Mouse (Mus musculus) midbrain, embryonic 15.5 days (tissue): ENCODE results near the gene Pla2g4a. TPM values are rescaled to one million over a fixed set of nuclear protein-coding genes. Genes with fewer than 3 reads are reported as not detected.

ENCODE experiments used
- ATAC-seq: fragments of 200-750 bp; cut with Nextera tagmentation; replicated peaks from 2 replicates; pipeline ENCODE4 v1.8.0; 2017; ENCODE audit warnings: moderate TSS enrichment
- H3K27ac ChIP-seq: fragments of 300-500 bp; sonication (generic); 2 replicates; pipeline ENCODE4 v1.5.1; 2015; ENCODE audit warnings: mild to moderate bottlenecking, inconsistent platforms
- H3K27me3 ChIP-seq: fragments of 300-500 bp; sonication (generic); replicated peaks from 2 replicates; pipeline ENCODE4 v1.6.1; 2015; ENCODE audit warnings: inconsistent platforms
- H3K36me3 ChIP-seq: fragments of 300-500 bp; sonication (generic); replicated peaks from 2 replicates; pipeline ENCODE4 v1.6.1; 2015; ENCODE audit warnings: inconsistent platforms
- H3K4me1 ChIP-seq: fragments of 300-500 bp; sonication (generic); 2 replicates; pipeline ENCODE4 v1.6.1; 2015; ENCODE audit warnings: inconsistent platforms
- H3K4me2 ChIP-seq: fragments of 300-500 bp; sonication (generic); 2 replicates; pipeline ENCODE4 v1.6.1; 2015; ENCODE audit warnings: inconsistent platforms, mild to moderate bottlenecking, moderate library complexity
- H3K4me3 ChIP-seq: fragments of 300-500 bp; sonication (generic); 2 replicates; pipeline ENCODE4 v1.5.1; 2015; ENCODE audit warnings: mild to moderate bottlenecking, inconsistent platforms
- H3K9ac ChIP-seq: fragments of 300-500 bp; sonication (generic); 2 replicates; pipeline ENCODE4 v1.6.1; 2015; ENCODE audit warnings: mild to moderate bottlenecking, inconsistent platforms
- H3K9me3 ChIP-seq: fragments of 300-500 bp; sonication (generic); 2 replicates; pipeline ENCODE4 v1.6.1; 2016; ENCODE audit warnings: inconsistent platforms
- WGBS: fragments of 180-500 bp; shearing (Covaris S2); methylation state at CpG from one replicate; pipeline ENCODE4 v1.1.7; 2015; ENCODE audit warnings: mixed read lengths; 5-methylcytosine and 5-hydroxymethylcytosine counted together
- polyA plus RNA-seq: library from polyadenylated mRNA; unstranded; fragments of >200 nt; fragmentation: Nextera tagmentation; extraction: Ambion mirVana; gene quantifications from 2 replicates; pipeline ENCODE4 v1.2.1, GENCODE M21; 2015

Gene Pla2g4a
- polyA plus RNA-seq, 1 experiment from 2014 or later = 0.74 TPM

DNA sequence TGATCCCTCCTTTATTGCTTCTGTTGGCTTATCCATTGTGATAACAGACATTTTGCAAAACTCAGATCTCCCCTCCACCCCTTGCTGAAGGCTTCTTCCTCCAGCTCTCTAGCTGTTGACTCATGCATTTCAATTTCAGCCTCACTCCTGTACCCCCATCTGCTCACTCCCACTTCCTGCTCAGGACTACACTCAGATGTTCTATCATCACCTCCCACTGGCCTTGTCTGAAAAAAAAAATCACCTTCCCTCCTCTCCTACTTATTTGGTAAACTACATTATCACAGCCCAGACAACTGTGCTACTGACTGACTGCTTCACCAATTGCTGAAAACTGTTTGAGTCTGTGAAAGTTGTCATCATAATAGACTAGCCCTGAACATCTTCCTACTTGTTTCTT is 93.8 kb downstream of the Pla2g4a start:
- Histone ChIP-seq H3K9ac (no peak overlapping the region), H3K4me3 (no peak overlapping the region), H3K4me1 (no peaks in the 10 kb centered on the region), H3K9me3 (no peaks in the 10 kb centered on the region), H3K4me2 (no peak overlapping the region), H3K27ac (no peak overlapping the region), H3K27me3 (no peaks in the 10 kb centered on the region), H3K36me3 (no peaks in the 10 kb centered on the region)
- ATAC-seq = no peak

DNA sequence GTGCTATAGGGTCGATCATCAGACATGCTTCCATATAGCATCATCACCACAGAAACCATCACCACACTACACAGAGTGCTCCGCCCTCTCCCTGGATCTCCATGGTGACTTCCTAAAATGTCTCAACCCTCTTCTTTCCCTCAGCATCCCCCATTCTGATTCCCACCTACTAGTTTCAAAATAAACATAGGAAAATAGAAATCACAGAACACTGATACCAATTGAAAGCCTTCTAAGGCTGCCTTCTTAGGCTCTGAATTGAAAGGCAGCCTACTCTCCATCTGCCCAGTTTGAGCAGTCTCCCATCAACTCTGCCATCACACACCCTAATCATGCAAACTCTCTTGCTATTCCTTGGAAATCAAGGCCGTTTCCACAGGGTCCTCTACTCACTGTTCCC is 94.9 kb downstream of the Pla2g4a start:
- H3K4me2 ChIP-seq = no peak overlapping the region
- no peak overlapping the region for H3K27ac ChIP-seq
- H3K4me1 ChIP-seq = no peaks in the 10 kb centered on the region
- no peak overlapping the region for H3K4me3 ChIP-seq
- no peak overlapping the region for H3K9ac ChIP-seq
- no peaks in the 10 kb centered on the region for H3K36me3 ChIP-seq
- 91% methylated on average over 3 of the region's 3 CpGs for WGBS
- H3K27me3 ChIP-seq = no peaks in the 10 kb centered on the region
- ATAC-seq = no peak
- no peaks in the 10 kb centered on the region for H3K9me3 ChIP-seq

DNA sequence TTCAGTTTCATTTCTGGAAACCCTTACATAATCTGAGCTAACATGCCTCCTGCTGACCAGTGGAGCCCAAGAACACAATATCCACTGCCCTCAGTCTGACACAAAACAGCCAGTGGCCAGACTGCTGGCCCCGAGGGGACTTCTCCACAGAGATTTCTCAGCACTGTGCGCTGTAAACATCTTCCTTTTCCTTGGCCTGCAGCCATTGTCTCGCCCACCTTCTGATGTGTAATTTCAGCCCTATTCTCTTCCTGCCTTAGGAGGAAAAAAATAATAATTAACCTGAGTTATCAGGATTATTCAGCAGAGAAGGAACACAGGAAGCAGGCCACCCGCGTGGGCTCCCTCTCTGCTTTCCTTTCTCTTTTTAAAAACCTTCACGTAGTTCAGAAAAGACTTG is 98.3 kb downstream of the Pla2g4a start:
- H3K4me3 ChIP-seq = no peak overlapping the region
- no peaks in the 10 kb centered on the region for H3K36me3 ChIP-seq
- H3K4me2 ChIP-seq = no peak overlapping the region
- H3K9me3 ChIP-seq = no peaks in the 10 kb centered on the region
- no peak overlapping the region for H3K27ac ChIP-seq
- WGBS = 66% methylated on average over 6 of the region's 6 CpGs
- no peak overlapping the region for H3K9ac ChIP-seq
- H3K27me3 ChIP-seq = no peaks in the 10 kb centered on the region
- no peaks in the 10 kb centered on the region for H3K4me1 ChIP-seq
- ATAC-seq = no peak

DNA sequence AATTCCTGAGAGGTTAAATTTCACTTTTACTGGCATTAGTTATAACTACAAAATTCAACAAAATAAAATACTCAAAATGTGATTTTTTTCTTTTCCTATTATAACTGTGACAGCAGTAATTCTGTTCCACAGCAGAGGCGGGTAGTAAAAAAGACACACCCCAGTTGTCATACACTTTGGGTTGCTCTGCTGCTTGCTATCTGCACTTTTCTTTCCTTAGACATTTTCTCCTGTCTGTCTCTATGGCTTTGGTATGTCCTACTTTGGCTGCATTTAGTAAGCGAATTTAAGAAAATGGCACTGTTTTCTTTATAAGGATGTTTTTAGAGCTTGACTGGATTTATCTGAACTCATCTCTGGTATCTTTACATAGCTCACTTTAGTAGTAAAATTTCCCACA is 98.9 kb downstream of the Pla2g4a start:
- WGBS = 92% methylated on average over 2 of the region's 2 CpGs
- H3K27me3 ChIP-seq = no peaks in the 10 kb centered on the region
- H3K4me1 ChIP-seq = no peaks in the 10 kb centered on the region
- no peaks in the 10 kb centered on the region for H3K36me3 ChIP-seq
- H3K4me3 ChIP-seq = no peak overlapping the region
- H3K4me2 ChIP-seq = no peak overlapping the region
- H3K9me3 ChIP-seq = no peaks in the 10 kb centered on the region
- no peak overlapping the region for H3K27ac ChIP-seq
- no peak overlapping the region for H3K9ac ChIP-seq
- ATAC-seq = no peak

DNA sequence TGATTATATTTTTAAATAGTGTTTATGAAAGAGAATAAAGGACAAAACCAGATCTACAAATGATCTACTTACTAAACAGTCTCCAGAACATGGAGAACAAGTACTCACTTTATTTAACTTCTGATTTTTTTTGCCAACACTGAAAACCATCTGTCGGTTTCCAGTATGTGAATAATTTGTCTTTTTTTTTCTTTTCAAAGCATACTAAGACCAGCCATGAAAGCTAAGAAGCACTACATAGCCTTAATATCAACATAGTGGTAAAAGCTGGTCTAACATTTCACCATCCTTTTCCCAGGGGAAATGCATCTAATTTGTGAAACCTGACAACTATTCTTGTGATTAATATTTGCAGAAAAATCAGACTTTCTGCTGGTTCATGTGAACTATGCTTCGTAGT is 99.5 kb downstream of the Pla2g4a start:
- no peak overlapping the region for H3K9ac ChIP-seq
- H3K4me1 ChIP-seq = no peaks in the 10 kb centered on the region
- H3K36me3 ChIP-seq = no peaks in the 10 kb centered on the region
- H3K4me2 ChIP-seq = no peak overlapping the region
- 90% methylated on average over 2 of the region's 2 CpGs for WGBS
- no peak overlapping the region for H3K27ac ChIP-seq
- H3K27me3 ChIP-seq = no peaks in the 10 kb centered on the region
- no peaks in the 10 kb centered on the region for H3K9me3 ChIP-seq
- H3K4me3 ChIP-seq = no peak overlapping the region
- no peak for ATAC-seq

DNA sequence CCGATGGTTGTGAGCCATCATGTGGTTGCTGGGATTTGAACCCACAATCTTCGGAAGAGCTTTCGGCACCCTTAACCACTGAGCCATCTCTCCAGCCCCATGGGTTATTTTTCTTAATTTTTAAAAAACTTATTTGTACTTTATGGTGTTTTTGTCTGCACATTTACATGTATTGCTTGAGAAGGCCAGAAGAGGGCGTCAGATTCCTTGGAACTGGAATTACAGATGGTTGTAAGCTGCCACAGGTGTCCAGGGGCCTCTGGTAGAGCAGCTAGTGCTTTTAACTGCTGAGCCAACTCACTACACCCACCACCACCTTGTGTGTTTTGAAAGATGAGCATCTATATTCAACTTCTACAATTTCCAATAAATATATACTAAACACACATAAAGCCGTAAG is 102.4 kb downstream of the Pla2g4a start:
- Histone ChIP-seq H3K9me3 (no peaks in the 10 kb centered on the region), H3K9ac (no peak overlapping the region), H3K27ac (no peak overlapping the region), H3K36me3 (no peaks in the 10 kb centered on the region), H3K4me3 (no peak overlapping the region), H3K4me1 (no peaks in the 10 kb centered on the region), H3K27me3 (no peaks in the 10 kb centered on the region), H3K4me2 (no peak overlapping the region)
- no peak for ATAC-seq
- WGBS = 79% methylated on average over 5 of the region's 5 CpGs

DNA sequence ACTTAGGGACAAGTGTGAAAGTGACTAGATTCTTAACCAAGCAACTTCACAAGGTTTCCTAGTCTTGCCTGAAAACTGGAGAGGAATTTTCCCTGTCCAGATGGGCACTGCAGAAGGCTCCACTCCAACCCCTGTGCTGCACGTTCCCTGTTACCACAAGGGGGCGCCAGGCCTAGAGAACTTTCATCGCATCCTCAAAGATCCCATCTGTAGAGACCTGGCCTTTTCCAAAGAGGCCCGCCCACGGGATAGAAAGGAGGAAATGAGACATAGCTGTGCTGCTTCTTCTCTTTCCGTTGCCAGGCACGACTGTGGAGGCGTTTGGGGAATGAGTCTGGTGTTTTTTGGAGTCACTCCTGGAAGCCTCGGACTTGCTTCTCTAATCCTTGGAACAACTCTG is 104.4 kb downstream of the Pla2g4a start:
- Histone ChIP-seq H3K27ac (no peak overlapping the region), H3K9ac (no peak overlapping the region), H3K4me3 (no peak overlapping the region), H3K4me1 (no peaks in the 10 kb centered on the region), H3K36me3 (no peaks in the 10 kb centered on the region), H3K27me3 (no peaks in the 10 kb centered on the region), H3K9me3 (no peaks in the 10 kb centered on the region), H3K4me2 (no peak overlapping the region)
- no peak for ATAC-seq
- 24% methylated on average over 9 of the region's 9 CpGs for whole genome bisulfite sequencing

DNA sequence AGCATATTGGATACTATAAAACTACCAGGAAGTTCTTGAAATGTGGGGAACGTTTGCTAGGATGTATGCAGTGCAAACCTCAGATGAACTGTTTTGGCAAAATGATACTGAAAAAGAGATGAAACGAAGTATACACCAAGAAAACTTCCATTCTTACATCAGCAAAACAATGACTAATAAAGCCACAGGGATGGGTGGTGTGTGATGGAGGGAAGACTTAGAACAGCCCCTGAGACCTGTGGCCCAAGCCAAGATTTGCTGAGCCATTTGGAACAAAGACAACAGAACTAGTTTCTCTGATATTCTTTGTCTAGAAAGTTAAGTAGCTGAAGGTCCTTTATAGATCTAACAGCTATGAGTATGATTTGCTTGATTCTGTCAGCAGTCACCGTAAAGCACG is 105.5 kb downstream of the Pla2g4a start:
- no peaks in the 10 kb centered on the region for H3K9me3 ChIP-seq
- WGBS = 78% methylated on average over 4 of the region's 4 CpGs

DNA sequence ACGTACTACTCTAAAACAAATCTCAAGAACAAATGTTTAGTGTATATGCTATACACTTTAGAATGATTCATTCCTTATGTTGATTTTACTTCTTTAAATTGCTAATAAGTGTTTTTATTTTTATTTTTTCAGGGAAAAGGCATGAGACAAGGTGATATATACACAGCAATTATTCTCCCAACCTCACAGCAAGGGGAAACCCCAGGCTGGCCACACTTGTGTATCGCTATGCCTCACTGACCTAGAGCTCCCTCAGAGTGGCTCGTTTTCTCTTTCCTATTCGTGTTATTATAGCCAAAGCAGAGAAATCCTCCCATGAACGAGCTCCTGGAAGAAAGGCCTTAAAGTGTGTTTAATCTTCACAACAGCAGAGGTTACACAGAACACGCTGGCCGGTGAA is 106.2 kb downstream of the Pla2g4a start:
- Histone ChIP-seq H3K4me1 (no peaks in the 10 kb centered on the region), H3K27ac (no peak overlapping the region), H3K4me3 (no peak overlapping the region), H3K4me2 (no peak overlapping the region), H3K36me3 (no peaks in the 10 kb centered on the region), H3K27me3 (no peaks in the 10 kb centered on the region), H3K9ac (no peak overlapping the region), H3K9me3 (no peaks in the 10 kb centered on the region)
- WGBS = 78% methylated on average over 7 of the region's 7 CpGs
- ATAC-seq = no peak

More for the DNA sequence above, 105.5 kb downstream of the Pla2g4a start:
- Histone ChIP-seq H3K9ac (no peak overlapping the region), H3K27ac (no peak overlapping the region), H3K4me1 (no peaks in the 10 kb centered on the region), H3K27me3 (no peaks in the 10 kb centered on the region), H3K4me2 (no peak overlapping the region), H3K4me3 (no peak overlapping the region), H3K36me3 (no peaks in the 10 kb centered on the region)
- ATAC-seq = no peak

DNA sequence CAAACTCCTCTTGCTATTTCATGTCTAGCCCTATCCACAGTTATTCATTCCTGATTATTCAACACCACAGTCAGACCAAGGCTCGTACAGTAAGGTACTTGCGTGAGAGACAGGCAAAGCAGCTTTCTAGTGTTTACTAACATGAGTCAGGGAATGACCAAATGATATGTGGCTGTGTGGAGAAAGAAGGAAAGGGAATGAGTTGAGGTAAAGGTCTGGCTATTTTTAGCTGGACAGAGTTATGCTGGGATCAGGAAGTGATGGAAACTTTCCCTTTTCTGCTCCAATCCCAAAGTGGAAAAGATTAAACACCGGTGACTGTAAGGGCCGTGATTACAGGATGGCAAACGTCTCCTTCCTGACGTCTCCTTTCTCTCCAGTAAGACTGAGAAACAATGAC is 114.4 kb downstream of the Pla2g4a start:
- H3K27me3 ChIP-seq = no peaks in the 10 kb centered on the region
- 81% methylated on average over 6 of the region's 6 CpGs for WGBS

DNA sequence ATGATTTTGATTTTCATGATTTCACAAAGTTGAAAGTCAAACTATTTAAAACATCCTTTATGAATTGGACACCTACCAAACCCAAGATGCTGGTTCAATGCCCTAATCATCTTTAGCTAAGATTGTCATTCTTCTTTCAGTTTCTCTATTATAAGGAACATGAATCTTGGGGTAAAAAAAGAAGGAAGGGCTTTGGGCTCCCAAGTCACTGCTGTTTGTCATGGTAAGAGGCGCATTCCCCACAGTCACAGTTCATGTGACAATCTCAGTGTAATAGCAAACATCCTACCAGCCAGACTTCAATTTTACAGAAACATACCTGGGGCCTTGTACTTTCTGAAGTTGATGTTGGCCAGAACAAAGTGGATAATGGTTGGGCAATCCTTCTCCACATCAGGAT is 119.2 kb downstream of the Pla2g4a start:
- Histone ChIP-seq H3K9ac (no peak overlapping the region), H3K27me3 (no peaks in the 10 kb centered on the region), H3K9me3 (no peaks in the 10 kb centered on the region), H3K4me2 (no peak overlapping the region), H3K36me3 (no peaks in the 10 kb centered on the region), H3K27ac (no peak overlapping the region), H3K4me3 (no peak overlapping the region), H3K4me1 (no peaks in the 10 kb centered on the region)
- WGBS = 100% methylated on average over 1 of the region's 1 CpGs
- no peak for ATAC-seq

More for the DNA sequence above, 114.4 kb downstream of the Pla2g4a start:
- no peak overlapping the region for H3K27ac ChIP-seq
- no peaks in the 10 kb centered on the region for H3K4me1 ChIP-seq
- H3K9me3 ChIP-seq = no peaks in the 10 kb centered on the region
- H3K4me3 ChIP-seq = no peak overlapping the region
- no peak overlapping the region for H3K9ac ChIP-seq
- H3K36me3 ChIP-seq = no peaks in the 10 kb centered on the region
- no peak overlapping the region for H3K4me2 ChIP-seq
- no peak for ATAC-seq

DNA sequence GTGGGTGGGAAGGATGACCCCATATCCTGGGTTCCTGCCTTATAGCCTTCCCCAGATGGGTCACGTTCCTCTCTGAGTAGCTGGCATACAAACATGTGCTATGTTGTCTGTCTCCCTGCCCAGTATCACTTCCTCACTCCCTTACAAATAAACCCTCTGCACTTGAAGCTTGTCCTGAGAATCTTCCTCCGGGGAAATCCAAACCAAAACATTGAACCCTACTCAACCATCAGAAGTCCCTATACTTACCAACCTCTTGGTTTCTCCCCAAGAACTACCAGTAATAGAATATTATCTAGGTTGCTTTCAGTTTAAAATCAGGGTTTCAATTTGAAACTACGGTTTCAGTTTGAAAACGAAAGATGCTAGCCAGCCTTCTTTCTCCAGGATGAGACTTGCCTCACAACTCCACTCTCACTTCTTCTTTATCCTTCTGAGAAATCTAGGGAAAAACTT is 120.1 kb downstream of the Pla2g4a start:
- no peak overlapping the region for H3K27ac ChIP-seq
- WGBS = 90% methylated on average over 4 of the region's 4 CpGs
- no peak overlapping the region for H3K4me2 ChIP-seq
- H3K4me3 ChIP-seq = no peak overlapping the region
- no peaks in the 10 kb centered on the region for H3K4me1 ChIP-seq
- no peaks in the 10 kb centered on the region for H3K9me3 ChIP-seq
- no peaks in the 10 kb centered on the region for H3K27me3 ChIP-seq
- H3K36me3 ChIP-seq = no peaks in the 10 kb centered on the region
- H3K9ac ChIP-seq = no peak overlapping the region
- ATAC-seq = no peak

DNA sequence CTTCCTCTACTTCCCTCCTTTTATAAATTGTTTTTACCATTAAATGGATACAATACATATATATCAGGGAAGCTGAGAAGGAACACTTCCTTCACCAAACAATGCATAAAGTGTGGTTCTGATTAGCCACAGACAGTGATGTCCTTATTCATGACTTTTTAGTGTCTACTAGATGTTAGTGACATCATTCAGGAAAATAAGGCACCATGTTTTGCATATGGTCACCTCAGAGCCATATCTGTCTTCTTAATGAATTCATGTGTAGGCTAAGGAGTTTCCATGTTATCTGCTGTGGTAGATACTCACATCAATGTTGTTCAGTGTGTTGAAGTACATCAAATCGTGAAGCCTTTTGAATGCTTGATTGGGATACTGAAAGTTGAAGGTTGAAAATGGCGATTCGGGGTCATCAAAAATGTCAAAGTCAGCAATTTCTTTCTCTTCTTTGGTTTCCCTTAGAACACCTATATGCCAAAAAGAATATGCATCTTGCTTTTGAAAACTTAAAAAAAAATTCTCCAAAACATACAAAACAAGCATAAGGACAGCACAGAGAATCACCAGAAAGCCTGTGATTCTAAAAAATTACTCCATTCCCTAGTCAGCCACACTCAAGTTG is 120.7 kb downstream of the Pla2g4a start:
- no peak for ATAC-seq
- no peaks in the 10 kb centered on the region for H3K36me3 ChIP-seq
- no peaks in the 10 kb centered on the region for H3K4me1 ChIP-seq
- H3K4me2 ChIP-seq = no peak overlapping the region
- 92% methylated on average over 3 of the region's 3 CpGs for WGBS
- H3K27me3 ChIP-seq = no peaks in the 10 kb centered on the region
- no peak overlapping the region for H3K4me3 ChIP-seq
- H3K9me3 ChIP-seq = no peaks in the 10 kb centered on the region
- H3K9ac ChIP-seq = no peak overlapping the region
- no peak overlapping the region for H3K27ac ChIP-seq
